Mouse (Mus musculus) kidney, adult 2 months (tissue): ENCODE results near the gene Gapdh.

ENCODE experiments used
- CTCF ChIP-seq: fragments of 200-500 bp; conservative IDR thresholded peaks from 2 replicates; pipeline ENCODE4 v1.5.1; 2011; ENCODE audit warnings: low read depth, mild to moderate bottlenecking, control low read depth, low read length, moderate library complexity, mixed read lengths; ENCODE audit not compliant: insufficient read depth, insufficient read length
- POLR2A ChIP-seq: fragments of 200-500 bp; IDR thresholded peaks from one replicate; pipeline ENCODE4 v1.6.1; 2011; ENCODE audit warnings: low read depth, low read length, control low read depth

- TF ChIP-seq CTCF (no peak), POLR2A (no peak)
These were observed 24.5 kb upstream of the Gapdh start for GRCm38 (mm10) chr6:125190816-125191215.
